Mouse (Mus musculus) heart, postnatal 14 days (tissue): ENCODE results near the gene Pla2g12a. TPM values are rescaled to one million over a fixed set of nuclear protein-coding genes. Genes with fewer than 3 reads are reported as not detected.

Experiments used
- DNase-seq, 2 experiments: peaks; one replicate each; pipeline ENCODE4 v3.0.0; 2021 to 2022
- intact Hi-C: fragments of 180-260 bp; cut with DNase I; formaldehyde crosslinking; loops from one replicate; pipeline ENCODE4 v1.15.1; 2025
- total RNA-seq, 2 experiments: library from RNA; stranded (reverse); gene quantifications; 2 replicates each; pipeline ENCODE4 v1.2.3; 2021

Pla2g12a gene
- total RNA-seq, 2 experiments from 2014 or later = 25.1 to 30.6 TPM

DNA sequence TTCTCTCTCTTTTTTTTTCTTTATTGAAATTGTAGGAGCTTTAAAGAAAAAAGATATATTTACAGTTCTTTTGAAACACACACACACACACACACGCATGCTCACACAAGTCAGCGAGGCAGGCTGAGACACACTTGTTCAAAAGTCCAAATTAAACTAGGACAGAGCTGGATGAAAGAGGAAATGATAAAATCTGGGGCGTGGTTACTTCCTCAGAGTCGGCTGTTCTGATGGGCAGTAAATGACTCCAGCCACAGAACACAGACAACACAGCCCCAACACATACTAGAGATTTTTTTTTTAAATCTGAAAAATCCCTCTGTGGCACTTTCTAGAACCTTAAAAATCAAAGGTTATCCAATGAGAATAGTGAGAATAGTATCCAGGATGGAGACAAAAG is 65.4 kb downstream of the Pla2g12a start:
- no peak for DNase-seq
- intact Hi-C loops = no loop called here

Other genes with a start within 250 kb of the Pla2g12a start
- gene Egf, start 123.3 kb upstream of the Pla2g12a start, total RNA-seq = 1 to 10 TPM; 1.7 to 2.3 TPM
- gene Lrit3, start 74.6 kb upstream of the Pla2g12a start, total RNA-seq = not detected
- not detected for gene Rrh, start 56.0 kb upstream of the Pla2g12a start, total RNA-seq
- 10 to 100 TPM; 11.2 to 18.3 TPM for gene Gar1, start 47.2 kb upstream of the Pla2g12a start, total RNA-seq
- gene Cfi, start 42.7 kb upstream of the Pla2g12a start, total RNA-seq = 1 to 10 TPM in 1 of 2 experiments, under 1 TPM in 1; 0.61 to 1.3 TPM
- gene Casp6, start 22.8 kb downstream of the Pla2g12a start, total RNA-seq = 10 to 100 TPM; 16.2 to 20.0 TPM
- 1 to 10 TPM; 2.2 to 2.6 TPM for gene Mcub, start 91.6 kb downstream of the Pla2g12a start, total RNA-seq
- gene Sec24b, start 182.9 kb downstream of the Pla2g12a start, total RNA-seq = 10 to 100 TPM; 33.4 to 34.8 TPM